Mouse (Mus musculus): ENCODE measurements around the gene Ggnbp2. TPM values are rescaled to one million over a fixed set of nuclear protein-coding genes. Genes with fewer than 3 reads are reported as not detected.

Gene Ggnbp2
- polyA plus RNA-seq, 1 experiment from 2014 or later = 55.8 TPM

DNA sequence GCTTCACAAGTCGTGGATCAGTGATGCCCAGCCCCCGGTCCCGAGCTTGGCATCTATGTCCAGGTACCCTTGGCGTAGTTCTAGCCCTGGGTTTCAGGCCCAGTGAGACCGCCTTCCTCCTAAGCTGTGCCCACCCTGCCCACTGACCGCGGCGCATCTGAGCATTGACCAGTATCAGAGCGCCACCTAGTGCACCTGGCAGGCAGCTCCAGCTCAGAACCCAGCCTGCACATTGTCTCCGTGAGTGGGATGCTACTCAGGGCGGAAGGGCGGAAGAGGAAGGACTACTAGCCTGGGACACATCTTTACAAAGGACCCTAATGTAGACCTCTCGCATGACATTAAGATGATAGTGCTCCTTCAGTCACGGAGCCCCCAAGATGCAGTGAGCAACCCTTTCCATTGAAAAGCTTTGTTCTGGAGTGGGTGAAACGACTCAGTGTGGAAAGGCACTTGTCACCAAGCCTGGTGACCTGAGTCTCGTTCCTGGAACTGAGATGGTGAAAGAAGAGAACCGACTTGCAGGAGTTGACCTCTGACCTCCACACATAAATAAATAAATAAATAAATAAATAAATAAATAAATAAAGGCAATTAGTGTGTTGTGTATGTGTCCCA, 76.0 kb downstream of the Ggnbp2 start:
- Histone ChIP-seq H3K4me1 (ENCODE audit: control insufficient read depth, insufficient read depth, low read length) (0 out of 2 replicates have a peak, but pooled peaks cover 2% of the 10 kb centered on the region), H3K9ac (ENCODE audit: low read length) (no peak overlapping the region), H3K9me3 (replicated peaks; ENCODE audit: control insufficient read depth, low read length) (no peaks in the 10 kb centered on the region; the same call in 1 of the 2 replicates), H3K27me3 (ENCODE audit: control insufficient read depth, insufficient read depth, low read length) (peaks cover 11% of the 10 kb centered on the region; the same call in 1 of the 2 replicates), H3K4me3 (ENCODE audit: low read length) (no peak overlapping the region), H3K27ac (ENCODE audit: low read length) (no peak overlapping the region), H3K36me3 (ENCODE audit: control insufficient read depth, insufficient read depth) (no peaks in the 10 kb centered on the region), H3K4me2 (ENCODE audit: low read depth, low read length) (peak overlapping the region; percentile 36)
- ATAC-seq (replicated peaks; ENCODE audit: extremely low read depth, insufficient read depth, low FRiP score) = peak; percentile 75; the same call in 1 of the 2 replicates
- 9% methylated on average over 17 of the region's 17 CpGs for WGBS

GRCm38 (mm10) chr11:84793545-84793944, 77.1 kb downstream of the Ggnbp2 start:
- ATAC-seq (replicated peaks; ENCODE audit: extremely low read depth, insufficient read depth, low FRiP score) = no peak

GRCm38 (mm10) chr11:84790383-84790782, 80.2 kb downstream of the Ggnbp2 start:
- H3K9me3 ChIP-seq (replicated peaks; ENCODE audit: control insufficient read depth, low read length) = no peaks in the 10 kb centered on the region; the same call in 1 of the 2 replicates
- no peak overlapping the region for H3K4me3 ChIP-seq (ENCODE audit: low read length)
- no peak overlapping the region for H3K27ac ChIP-seq (ENCODE audit: low read length)
- H3K9ac ChIP-seq (ENCODE audit: low read length) = no peak overlapping the region
- H3K27me3 ChIP-seq (ENCODE audit: control insufficient read depth, insufficient read depth, low read length) = peaks cover 7% of the 10 kb centered on the region; the same call in 1 of the 2 replicates
- ATAC-seq (replicated peaks; ENCODE audit: extremely low read depth, insufficient read depth, low FRiP score) = no peak
- 0 out of 2 replicates have a peak, but pooled peaks cover 2% of the 10 kb centered on the region for H3K4me1 ChIP-seq (ENCODE audit: control insufficient read depth, insufficient read depth, low read length)
- 60% methylated on average over 6 of the region's 6 CpGs for WGBS
- H3K36me3 ChIP-seq (ENCODE audit: control insufficient read depth, insufficient read depth) = no peaks in the 10 kb centered on the region
- no peak overlapping the region for H3K4me2 ChIP-seq (ENCODE audit: low read depth, low read length)

More at GRCm38 (mm10) chr11:84793545-84793944, 77.1 kb downstream of the Ggnbp2 start:
- Histone ChIP-seq H3K9ac (ENCODE audit: low read length) (no peak overlapping the region), H3K9me3 (replicated peaks; ENCODE audit: control insufficient read depth, low read length) (no peaks in the 10 kb centered on the region; the same call in 1 of the 2 replicates), H3K4me1 (ENCODE audit: control insufficient read depth, insufficient read depth, low read length) (0 out of 2 replicates have a peak, but pooled peaks cover 2% of the 10 kb centered on the region), H3K27me3 (ENCODE audit: control insufficient read depth, insufficient read depth, low read length) (peaks cover 14% of the 10 kb centered on the region; the same call in 1 of the 2 replicates), H3K36me3 (ENCODE audit: control insufficient read depth, insufficient read depth) (no peaks in the 10 kb centered on the region), H3K4me3 (ENCODE audit: low read length) (no peak overlapping the region), H3K27ac (ENCODE audit: low read length) (no peak overlapping the region), H3K4me2 (ENCODE audit: low read depth, low read length) (no peak overlapping the region)

Small RNA genes lying within 50 kb of the gene (microRNA-seq; reads per million reads assigned to microRNA genes)
- gene Gm23564 = not detected

Other genes starting within 250 kb of the Ggnbp2 start
- gene Mrm1, start 51.3 kb downstream of the Ggnbp2 start, polyA plus RNA-seq (2015; fragmentation: Nextera tagmentation; extraction: Ambion mirVana) = 24.0 and 28.4 TPM in 2 replicates
- 73.8 and 81.8 TPM in 2 replicates for gene Dhrs11, start 41.8 kb downstream of the Ggnbp2 start, polyA plus RNA-seq (2015; fragmentation: Nextera tagmentation; extraction: Ambion mirVana)
- 6.6 and 6.8 TPM in 2 replicates for gene Myo19, start 9.3 kb upstream of the Ggnbp2 start, polyA plus RNA-seq (2015; fragmentation: Nextera tagmentation; extraction: Ambion mirVana)
- 2.8 and 3.0 TPM in 2 replicates for gene Pigw, start 9.5 kb upstream of the Ggnbp2 start, polyA plus RNA-seq (2015; fragmentation: Nextera tagmentation; extraction: Ambion mirVana)
- gene Znhit3, start 45.5 kb upstream of the Ggnbp2 start, polyA plus RNA-seq (2015; fragmentation: Nextera tagmentation; extraction: Ambion mirVana) = 37.6 and 38.0 TPM in 2 replicates
- gene Car4, start 87.0 kb upstream of the Ggnbp2 start, polyA plus RNA-seq (2015; fragmentation: Nextera tagmentation; extraction: Ambion mirVana) = 1.0 and 1.1 TPM in 2 replicates